Comparison of ENCODE assay signal across 21 mouse cellular contexts in the genomic region with DNA sequence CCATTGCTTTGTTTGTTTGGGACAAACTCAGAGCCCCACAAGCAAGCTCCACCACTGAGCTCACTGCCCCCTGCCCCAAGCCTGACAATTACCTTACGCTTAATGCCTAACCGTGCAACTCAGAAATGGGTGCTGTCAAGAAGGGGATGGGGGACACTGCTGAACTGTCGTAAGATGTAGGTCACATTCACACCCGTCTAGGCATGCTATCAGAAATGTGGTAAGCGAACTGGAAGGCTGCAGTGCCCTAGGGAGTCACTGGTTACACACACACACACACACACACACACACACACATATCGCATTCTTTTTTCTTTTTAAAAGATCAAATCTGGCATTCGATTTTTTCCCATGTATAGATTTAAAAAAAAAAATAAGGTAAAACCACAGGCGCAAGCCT. TPM values are rescaled to one million over a fixed set of nuclear protein-coding genes. Genes with fewer than 3 reads are reported as not detected.
DNase-seq lines count a peak whose midpoint lies in the region; ATAC-seq and TF ChIP-seq lines count a peak whose summit lies in the region.
"Had no signal": no experiment of that assay in that cellular context is flagged by ENCODE, and none has a peak within 500 bp of the region (broad histone marks: within the 10 kb centered on the region; RNA-seq: fewer than 3 reads in every experiment).

No protein-coding gene starts in this region.

- no peaks in the 10 kb centered on the region for H3K9me3 ChIP-seq in intestine, embryonic 14.5 days (ENCODE audit: control insufficient read depth, low read length)
- H3K9me3 ChIP-seq in intestine, postnatal 0 days (ENCODE audit: control insufficient read depth) = no peaks in the 10 kb centered on the region
- no peaks in the 10 kb centered on the region for H3K9me3 ChIP-seq in lung, embryonic 16.5 days (ENCODE audit: control insufficient read depth, low read length)
- H3K9me3 ChIP-seq in embryonic facial prominence, embryonic 14.5 days (ENCODE audit: control insufficient read depth, low read length) = no peaks in the 10 kb centered on the region
- H3K9me3 ChIP-seq in limb, embryonic 15.5 days = no peaks in the 10 kb centered on the region
- H3K9me3 ChIP-seq: hindbrain, embryonic 12.5 days had no signal

- no peak overlapping the region for H3K4me3 ChIP-seq in intestine, embryonic 14.5 days (ENCODE audit: low read depth, low read length)
- no peak overlapping the region for H3K4me3 ChIP-seq in intestine, postnatal 0 days (ENCODE audit: low read depth, low read length)
- peak overlapping the region; percentile 61 for H3K4me3 ChIP-seq in lung, embryonic 16.5 days (ENCODE audit: low read length)
- H3K4me3 ChIP-seq in embryonic facial prominence, embryonic 14.5 days (ENCODE audit: low read depth, low read length) = peak overlapping the region; percentile 59
- peak overlapping the region; percentile 62 for H3K4me3 ChIP-seq in limb, embryonic 15.5 days
- H3K4me3 ChIP-seq: myocyte had no signal

- WGBS in intestine, embryonic 14.5 days = 81% methylated on average over 8 of the region's 8 CpGs
- 76% methylated on average over 8 of the region's 8 CpGs for WGBS in intestine, postnatal 0 days
- WGBS in lung, embryonic 16.5 days = 67% methylated on average over 8 of the region's 8 CpGs
- 60% methylated on average over 8 of the region's 8 CpGs for WGBS in embryonic facial prominence, embryonic 14.5 days
- 66% methylated on average over 8 of the region's 8 CpGs for WGBS in limb, embryonic 15.5 days

- no peak overlapping the region for H3K27ac ChIP-seq in intestine, embryonic 14.5 days (ENCODE audit: low read depth)
- H3K27ac ChIP-seq in intestine, postnatal 0 days (ENCODE audit: low read depth, low read length) = no peak overlapping the region
- no peak overlapping the region for H3K27ac ChIP-seq in lung, embryonic 16.5 days (ENCODE audit: low read length)
- no peak overlapping the region for H3K27ac ChIP-seq in embryonic facial prominence, embryonic 14.5 days (replicated peaks; ENCODE audit: low read depth, low read length)
- no peak overlapping the region for H3K27ac ChIP-seq in limb, embryonic 15.5 days
- H3K27ac ChIP-seq: hindbrain, embryonic 12.5 days had no signal

- no peak for ATAC-seq in intestine, embryonic 14.5 days (replicated peaks; ENCODE audit: low FRiP score, low TSS enrichment, low read depth)
- ATAC-seq in intestine, postnatal 0 days = no peak
- no peak for ATAC-seq in lung, embryonic 16.5 days (ENCODE audit: low read depth)
- ATAC-seq in embryonic facial prominence, embryonic 14.5 days (ENCODE audit: low read depth) = no peak
- no peak for ATAC-seq in limb, embryonic 15.5 days (ENCODE audit: insufficient number of reproducible peaks, low FRiP score, low TSS enrichment, low read depth)
- ATAC-seq: forebrain, embryonic 14.5 days; Patski had no signal

- peaks cover 30% of the 10 kb centered on the region for H3K27me3 ChIP-seq in intestine, embryonic 14.5 days (replicated peaks; ENCODE audit: control insufficient read depth, insufficient read depth, low read length)
- peaks cover 43% of the 10 kb centered on the region for H3K27me3 ChIP-seq in intestine, postnatal 0 days (replicated peaks; ENCODE audit: control insufficient read depth, insufficient read depth, low read length)
- peaks cover 26% of the 10 kb centered on the region for H3K27me3 ChIP-seq in lung, embryonic 16.5 days (ENCODE audit: control insufficient read depth, insufficient read depth, low read depth, low read length)
- H3K27me3 ChIP-seq in embryonic facial prominence, embryonic 14.5 days (replicated peaks; ENCODE audit: control insufficient read depth, insufficient read depth, low read length) = peaks cover 3% of the 10 kb centered on the region; the same call in 1 of the 2 replicates
- peaks cover 18% of the 10 kb centered on the region; the same call in 1 of the 2 replicates for H3K27me3 ChIP-seq in limb, embryonic 15.5 days

- TF ChIP-seq CTCF in intestine, postnatal 0 days (IDR thresholded peaks at IDR 0.05; ENCODE audit: low read depth) = no peak

- DNase-seq in intestine, embryonic 14.5 days (ENCODE audit: low spot score) = no peak
- DNase-seq in lung, postnatal 25 days (ENCODE audit: low spot score) = no peak
- no peak for DNase-seq in embryonic facial prominence, embryonic 14.5 days (ENCODE audit: low spot score)
- DNase-seq in right cerebral cortex, postnatal 10 days (ENCODE audit: low spot score in 2 of 2) = no peak
- DNase-seq in adrenal gland, adult 18-20 months (ENCODE audit: low spot score in 2 of 2) = no peak
- DNase-seq: B cell, adult 2 months; cerebellum, postnatal 36 days; kidney, postnatal 4 days; layer of hippocampus, postnatal 36 days; left cerebral cortex, postnatal 4 days; lung, adult 2 months; right cerebral cortex, postnatal 14 days; thymus, adult 18-20 months had no signal

- peak overlapping the region; percentile 88; the same call in 1 of the 2 replicates for H3K4me2 ChIP-seq in intestine, embryonic 14.5 days (ENCODE audit: low read length)
- no peak overlapping the region for H3K4me2 ChIP-seq in intestine, postnatal 0 days (replicated peaks; ENCODE audit: low read depth)
- H3K4me2 ChIP-seq in lung, embryonic 16.5 days (ENCODE audit: low read depth, low read length) = peak overlapping the region; percentile 95
- peak overlapping the region; percentile 92 for H3K4me2 ChIP-seq in embryonic facial prominence, embryonic 14.5 days (ENCODE audit: low read depth, low read length)
- H3K4me2 ChIP-seq in limb, embryonic 15.5 days = peak overlapping the region; percentile 92

- H3K9ac ChIP-seq in intestine, embryonic 14.5 days (ENCODE audit: low read length) = no peak overlapping the region
- no peak overlapping the region for H3K9ac ChIP-seq in intestine, postnatal 0 days (ENCODE audit: low read depth, low read length)
- H3K9ac ChIP-seq in lung, embryonic 16.5 days (ENCODE audit: low read length) = 0 out of 2 replicates have a peak overlapping the region, but pooled peaks have one; percentile 23
- H3K9ac ChIP-seq in embryonic facial prominence, embryonic 14.5 days (ENCODE audit: low read depth, low read length) = no peak overlapping the region
- H3K9ac ChIP-seq in limb, embryonic 15.5 days = no peak overlapping the region
- H3K9ac ChIP-seq: hindbrain, embryonic 12.5 days had no signal

- peaks cover 23% of the 10 kb centered on the region for H3K4me1 ChIP-seq in intestine, embryonic 14.5 days (replicated peaks; ENCODE audit: control insufficient read depth, insufficient read depth, low read length)
- H3K4me1 ChIP-seq in intestine, postnatal 0 days (replicated peaks; ENCODE audit: control insufficient read depth, insufficient read depth, low read length) = peaks cover 12% of the 10 kb centered on the region; the same call in 1 of the 2 replicates
- H3K4me1 ChIP-seq in lung, embryonic 16.5 days (replicated peaks; ENCODE audit: control insufficient read depth, insufficient read depth, low read length) = peaks cover 25% of the 10 kb centered on the region
- peaks cover 39% of the 10 kb centered on the region for H3K4me1 ChIP-seq in embryonic facial prominence, embryonic 14.5 days (ENCODE audit: control insufficient read depth, insufficient read depth, low read length)
- peaks cover 47% of the 10 kb centered on the region for H3K4me1 ChIP-seq in limb, embryonic 15.5 days

- no peaks in the 10 kb centered on the region for H3K36me3 ChIP-seq in intestine, embryonic 14.5 days (ENCODE audit: control insufficient read depth, insufficient read depth, low read length)
- H3K36me3 ChIP-seq in intestine, postnatal 0 days (ENCODE audit: control insufficient read depth, insufficient read depth) = no peaks in the 10 kb centered on the region
- H3K36me3 ChIP-seq in lung, embryonic 16.5 days (ENCODE audit: control insufficient read depth, insufficient read depth, low read length) = no peaks in the 10 kb centered on the region
- H3K36me3 ChIP-seq in embryonic facial prominence, embryonic 14.5 days (ENCODE audit: control insufficient read depth, insufficient read depth, low read length) = peaks cover 16% of the 10 kb centered on the region; the same call in 1 of the 2 replicates
- no peaks in the 10 kb centered on the region for H3K36me3 ChIP-seq in limb, embryonic 15.5 days
- H3K36me3 ChIP-seq: hindbrain, embryonic 12.5 days had no signal

RNA-seq across cellular contexts. Expression of gene Tril, which starts 4.0 kb away (rescaled TPM):
- 15.9 and 16.5 TPM in 2 replicates for polyA plus RNA-seq in intestine, embryonic 14.5 days (2014; fragmentation: Nextera tagmentation; extraction: Ambion mirVana)
- 5.7 TPM in 2 replicates for polyA plus RNA-seq in intestine, postnatal 0 days (2015; fragmentation: Nextera tagmentation; extraction: Ambion mirVana)
- 33.9 and 38.9 TPM in 2 replicates for polyA plus RNA-seq in lung, embryonic 16.5 days (2015; fragmentation: Nextera tagmentation; extraction: Ambion mirVana)
- polyA plus RNA-seq in embryonic facial prominence, embryonic 14.5 days (2014; fragmentation: Nextera tagmentation; extraction: Ambion mirVana) = 27.0 and 35.9 TPM in 2 replicates
- 61.0 and 71.2 TPM in 2 replicates for polyA plus RNA-seq in limb, embryonic 15.5 days (2015; fragmentation: Nextera tagmentation; extraction: Ambion mirVana)
- 1 to 10 TPM; 4.9 to 6.2 TPM for total RNA-seq in adrenal gland, adult 18-20 months (2021)
- total RNA-seq: granulocyte monocyte progenitor cell, adult 5-6 weeks had no signal

Comparison
In these comparisons a context has a peak if more than half of its experiments do, and no peak if none do; other contexts are left out.
1. H3K4me3 ChIP-seq: peak in lung, embryonic 16.5 days (single experiment), embryonic facial prominence, embryonic 14.5 days (single experiment) and limb, embryonic 15.5 days (single experiment); none in intestine, embryonic 14.5 days (single experiment) and intestine, postnatal 0 days (single experiment).